Mouse (Mus musculus) forebrain, postnatal 0 days (tissue): ENCODE results near the gene Vps35l. TPM values are rescaled to one million over a fixed set of nuclear protein-coding genes. Genes with fewer than 3 reads are reported as not detected.

Experiments used
- ATAC-seq: fragments of 200-750 bp; cut with Nextera tagmentation; 2 replicates; pipeline ENCODE4 v1.8.0; 2017; ENCODE audit warnings: mild to moderate bottlenecking, moderate library complexity
- DNase-seq: peaks from one replicate; pipeline ENCODE4 v3.0.0-alpha.2; 2015
- H3K27ac ChIP-seq: fragments of 300-500 bp; sonication (generic); 2 replicates; pipeline ENCODE4 v1.5.1; 2014; ENCODE audit warnings: low read depth, mild to moderate bottlenecking, antibody characterized with exemption, low read length, moderate library complexity, mixed read lengths
- H3K27me3 ChIP-seq: fragments of 300-500 bp; sonication (generic); 2 replicates; pipeline ENCODE4 v1.6.1; 2014; ENCODE audit warnings: mild to moderate bottlenecking, low read length, mixed read lengths; ENCODE audit not compliant: insufficient read depth
- H3K36me3 ChIP-seq: fragments of 300-500 bp; sonication (generic); 2 replicates; pipeline ENCODE4 v1.6.1; 2014; ENCODE audit warnings: mild to moderate bottlenecking, moderate library complexity; ENCODE audit not compliant: insufficient read depth
- H3K4me1 ChIP-seq: fragments of 300-500 bp; sonication (generic); 2 replicates; pipeline ENCODE4 v1.6.1; 2014; ENCODE audit warnings: antibody characterized with exemption; ENCODE audit not compliant: insufficient read depth
- H3K4me2 ChIP-seq: fragments of 300-500 bp; sonication (generic); 2 replicates; pipeline ENCODE4 v1.6.1; 2014; ENCODE audit warnings: low read depth, mild to moderate bottlenecking, moderate library complexity
- H3K4me3 ChIP-seq: fragments of 300-500 bp; sonication (generic); 2 replicates; pipeline ENCODE4 v1.5.1; 2014; ENCODE audit warnings: low read depth, low read length, mixed read lengths
- H3K9ac ChIP-seq: fragments of 300-500 bp; sonication (generic); 2 replicates; pipeline ENCODE4 v1.6.1; 2014; ENCODE audit warnings: mild to moderate bottlenecking
- H3K9me3 ChIP-seq: fragments of 300-500 bp; sonication (generic); 2 replicates; pipeline ENCODE4 v1.6.1; 2016; ENCODE audit warnings: low read length
- CTCF ChIP-seq: sonication (generic); IDR thresholded peaks from 2 replicates; pipeline ENCODE4 v1.5.1; 2016; ENCODE audit warnings: antibody characterized with exemption, control low read depth, low read depth
- WGBS: fragments of 180-500 bp; shearing (Covaris S2); extraction: QIAGEN DNeasy Blood & Tissue Kit; methylation state at CpG from one replicate; pipeline ENCODE4 v1.1.7; 2014; 5-methylcytosine and 5-hydroxymethylcytosine counted together
- polyA plus RNA-seq: library from polyadenylated mRNA; unstranded; fragments of >200 nt; fragmentation: Nextera tagmentation; extraction: Ambion mirVana; gene quantifications from 2 replicates; pipeline ENCODE4 v1.2.1, GENCODE M21; 2015
- total RNA-seq: library from RNA; depleted of rRNA; stranded (reverse); fragments of >200 nt; gene quantifications from 2 replicates; pipeline ENCODE4 v1.2.3, GENCODE M21; 2014

Gene Vps35l
- total and polyA plus RNA-seq, 2 experiments from 2014 or later = 89.7 to 94.5 TPM

DNA sequence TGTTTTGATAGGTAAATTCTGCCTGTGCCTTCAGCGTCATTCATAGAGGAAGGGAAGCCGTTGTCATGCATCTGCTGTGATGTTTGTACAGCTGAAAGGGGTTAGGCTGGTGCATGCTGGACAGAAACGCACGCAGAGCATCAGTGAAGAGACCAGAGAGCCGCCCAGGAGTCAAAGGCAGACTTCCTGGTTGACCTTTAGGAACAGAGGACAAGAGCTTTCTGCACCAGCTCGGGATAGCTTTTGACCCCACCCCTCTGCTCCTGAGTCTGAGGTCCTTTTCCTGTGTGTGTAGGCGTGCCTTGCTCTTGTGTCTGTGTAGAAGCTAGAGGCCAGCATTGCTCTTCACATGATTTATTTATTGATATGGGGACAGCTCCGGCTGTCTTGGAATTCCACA, 9.7 kb downstream of the Vps35l start:
- H3K4me2 ChIP-seq = no peak overlapping the region
- no peak for DNase-seq
- no peak overlapping the region for H3K27ac ChIP-seq
- TF ChIP-seq CTCF = no peak
- H3K9ac ChIP-seq = no peak overlapping the region
- no peak for ATAC-seq
- no peaks in the 10 kb centered on the region for H3K4me1 ChIP-seq
- no peaks in the 10 kb centered on the region for H3K9me3 ChIP-seq
- peaks cover 86% of the 10 kb centered on the region for H3K36me3 ChIP-seq
- no peak overlapping the region for H3K4me3 ChIP-seq
- WGBS = 88% methylated on average over 8 of the region's 8 CpGs
- no peaks in the 10 kb centered on the region for H3K27me3 ChIP-seq

DNA sequence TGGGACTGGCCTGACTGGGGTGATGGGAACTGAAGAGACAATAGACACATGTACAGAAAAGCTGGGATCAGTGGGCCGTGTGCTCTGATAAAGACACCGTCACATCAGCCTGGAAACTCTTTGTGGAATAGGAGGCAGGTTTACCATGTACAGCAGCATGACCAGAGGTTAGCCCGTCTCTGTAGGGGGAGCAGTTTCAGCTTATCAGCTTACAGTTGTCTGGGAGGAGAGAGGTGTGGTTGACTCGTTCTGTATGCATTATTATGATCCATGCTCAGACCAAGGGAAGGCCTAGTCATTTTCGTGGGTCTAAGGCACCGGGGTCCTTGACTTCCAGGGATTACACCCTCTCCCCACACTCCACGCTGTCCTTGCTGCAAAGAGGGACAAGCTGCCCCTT, 11.6 kb downstream of the Vps35l start:
- WGBS = 93% methylated on average over 7 of the region's 7 CpGs
- DNase-seq = no peak

DNA sequence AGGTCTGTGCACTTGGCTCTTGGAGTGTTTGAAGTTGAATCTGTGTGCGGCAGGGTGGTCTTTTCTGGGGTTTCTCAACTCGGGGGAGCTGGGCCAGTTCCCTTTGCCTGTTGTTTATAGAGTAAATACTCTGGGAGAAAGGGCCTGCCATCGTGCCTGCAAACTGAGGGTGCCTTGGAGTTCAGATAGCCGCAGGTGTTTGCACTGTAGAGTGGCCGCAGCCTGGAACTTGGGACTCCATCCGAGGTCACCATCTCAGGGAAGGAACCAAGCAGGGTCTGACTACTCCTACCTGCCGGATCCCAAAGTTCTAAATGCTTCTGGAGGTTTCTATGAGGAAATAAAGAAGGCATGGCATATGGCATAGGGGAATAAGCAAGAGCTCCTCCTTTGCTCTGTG, 15.7 kb downstream of the Vps35l start:
- no peaks in the 10 kb centered on the region for H3K4me1 ChIP-seq
- no peak overlapping the region for H3K9ac ChIP-seq
- DNase-seq (no peak), ATAC-seq (no peak)
- peaks cover 79% of the 10 kb centered on the region for H3K36me3 ChIP-seq
- no peaks in the 10 kb centered on the region for H3K27me3 ChIP-seq
- no peak overlapping the region for H3K4me2 ChIP-seq
- TF ChIP-seq CTCF = no peak
- no peak overlapping the region for H3K27ac ChIP-seq
- H3K9me3 ChIP-seq = no peaks in the 10 kb centered on the region
- 83% methylated on average over 7 of the region's 7 CpGs for WGBS
- H3K4me3 ChIP-seq = no peak overlapping the region

More for the DNA sequence above, 11.6 kb downstream of the Vps35l start:
- no peak for ATAC-seq
- no peak for TF ChIP-seq CTCF
- Histone ChIP-seq H3K4me1 (no peaks in the 10 kb centered on the region), H3K27ac (no peak overlapping the region), H3K36me3 (peaks cover 93% of the 10 kb centered on the region), H3K9ac (no peak overlapping the region), H3K4me3 (no peak overlapping the region), H3K27me3 (no peaks in the 10 kb centered on the region), H3K4me2 (no peak overlapping the region), H3K9me3 (no peaks in the 10 kb centered on the region)

DNA sequence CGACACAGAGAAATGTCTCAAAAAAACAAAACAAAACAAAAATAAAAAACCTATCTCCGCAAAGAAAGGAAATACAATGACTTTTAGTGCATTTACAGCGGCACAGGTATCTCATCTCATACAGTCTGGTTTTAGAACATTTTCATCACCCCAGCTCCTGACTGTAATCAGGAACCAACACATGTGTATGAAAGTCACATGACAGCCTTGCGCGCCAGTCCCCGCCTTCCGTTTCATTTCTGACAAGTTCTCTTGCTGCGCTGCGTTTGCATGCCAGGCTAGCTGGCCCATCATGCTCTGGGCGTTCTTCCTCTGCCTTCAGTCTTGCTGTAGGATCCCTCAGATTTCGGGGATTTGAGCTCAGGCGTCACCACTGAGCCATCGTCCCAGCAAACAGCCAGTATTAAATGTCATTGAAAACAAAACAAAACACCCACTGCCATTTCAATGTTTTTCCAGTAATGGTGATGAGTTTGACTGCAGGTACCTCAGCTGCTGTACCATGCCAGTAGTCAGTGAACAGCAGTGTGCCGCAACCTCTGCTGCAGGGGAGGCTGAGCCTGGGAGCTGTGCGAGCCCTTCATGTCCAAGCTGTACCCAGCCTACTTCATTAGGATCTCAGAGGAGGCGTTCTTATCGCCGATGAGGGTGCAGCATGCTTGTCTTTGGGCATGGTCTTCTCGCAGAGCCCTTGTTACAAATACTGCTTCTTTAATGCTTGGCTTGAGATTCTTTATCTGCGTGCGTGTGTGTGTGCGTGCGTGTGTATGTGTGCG, 16.7 kb downstream of the Vps35l start:
- no peaks in the 10 kb centered on the region for H3K27me3 ChIP-seq
- TF ChIP-seq CTCF = no peak
- H3K27ac ChIP-seq = no peak overlapping the region
- WGBS = 93% methylated on average over 24 of the region's 24 CpGs
- no peaks in the 10 kb centered on the region for H3K4me1 ChIP-seq
- no peak overlapping the region for H3K4me3 ChIP-seq
- no peak overlapping the region for H3K9ac ChIP-seq
- peaks cover 79% of the 10 kb centered on the region for H3K36me3 ChIP-seq
- DNase-seq (no peak), ATAC-seq (no peak)
- no peaks in the 10 kb centered on the region for H3K9me3 ChIP-seq
- no peak overlapping the region for H3K4me2 ChIP-seq

DNA sequence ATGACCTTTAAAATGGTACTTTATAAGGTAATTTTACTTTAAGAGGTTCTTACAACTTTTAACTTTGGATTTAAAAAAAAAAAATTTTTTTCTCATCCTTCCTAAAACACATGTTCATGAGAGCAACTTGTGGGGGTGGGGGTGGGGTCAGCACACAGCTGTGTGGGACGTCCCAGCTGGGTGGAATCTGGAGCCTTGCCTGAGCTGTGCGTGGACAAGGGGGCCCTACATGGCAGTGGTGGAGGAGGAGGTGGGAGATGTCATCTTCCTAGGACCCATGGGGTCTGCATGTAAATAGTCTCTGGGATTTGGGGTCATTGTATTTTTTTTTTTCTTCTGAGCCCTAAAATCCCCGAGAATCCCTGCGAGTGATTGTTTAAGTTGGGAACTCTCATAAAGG, 18.3 kb downstream of the Vps35l start:
- Histone ChIP-seq H3K27ac (no peak overlapping the region), H3K4me1 (no peaks in the 10 kb centered on the region), H3K4me3 (no peak overlapping the region), H3K27me3 (no peaks in the 10 kb centered on the region), H3K36me3 (peaks cover 75% of the 10 kb centered on the region), H3K4me2 (no peak overlapping the region), H3K9ac (no peak overlapping the region), H3K9me3 (no peaks in the 10 kb centered on the region)
- no peak for ATAC-seq
- no peak for TF ChIP-seq CTCF
- DNase-seq = no peak
- WGBS = 69% methylated on average over 4 of the region's 4 CpGs

DNA sequence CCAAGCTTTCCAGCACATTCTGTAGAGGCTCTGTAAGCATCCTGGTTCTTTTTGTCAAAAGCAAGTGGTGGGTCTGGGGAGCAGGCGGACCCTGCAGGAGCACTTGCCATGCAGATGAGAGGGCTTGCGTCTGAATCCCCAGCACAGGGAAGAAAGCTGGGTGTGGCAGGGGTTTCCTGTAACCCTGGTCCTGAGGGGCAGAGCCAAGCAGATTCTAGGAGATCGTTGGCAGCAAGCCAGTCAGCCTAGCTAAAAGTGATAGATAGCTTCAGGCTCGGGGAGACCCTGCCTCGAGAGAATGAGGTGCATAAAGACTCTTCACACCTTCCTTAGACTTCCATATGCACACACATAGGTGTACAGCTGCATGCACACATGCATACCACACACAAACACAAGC, 19.3 kb downstream of the Vps35l start:
- Histone ChIP-seq H3K36me3 (peaks cover 78% of the 10 kb centered on the region), H3K9ac (no peak overlapping the region), H3K9me3 (no peaks in the 10 kb centered on the region), H3K4me1 (no peaks in the 10 kb centered on the region), H3K27me3 (no peaks in the 10 kb centered on the region), H3K27ac (no peak overlapping the region), H3K4me3 (no peak overlapping the region), H3K4me2 (no peak overlapping the region)
- no peak for TF ChIP-seq CTCF
- 65% methylated on average over 5 of the region's 5 CpGs for WGBS
- ATAC-seq (no peak), DNase-seq (no peak)

DNA sequence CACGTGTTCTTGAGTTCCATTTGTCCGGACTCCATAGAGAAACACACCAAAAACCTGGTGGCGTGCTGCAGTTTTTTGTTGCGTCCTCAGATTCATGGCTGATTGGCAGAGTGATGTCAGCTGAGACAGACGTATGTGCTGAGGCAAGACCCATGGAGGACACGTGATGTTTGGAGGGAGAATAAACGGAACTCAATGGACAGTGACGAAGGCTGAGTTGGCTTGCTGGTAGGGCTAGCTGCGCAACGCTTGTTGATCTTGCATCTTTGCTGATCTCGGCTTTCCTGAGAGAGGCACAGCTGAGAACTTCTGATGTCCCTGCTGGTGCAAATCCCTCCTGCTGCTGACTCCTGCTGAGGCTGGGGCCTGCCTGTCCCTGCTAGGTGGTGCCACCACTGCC, 23.9 kb downstream of the Vps35l start:
- H3K4me2 ChIP-seq = no peak overlapping the region
- H3K4me1 ChIP-seq = no peaks in the 10 kb centered on the region
- DNase-seq = no peak
- no peak for ATAC-seq
- no peak overlapping the region for H3K27ac ChIP-seq
- H3K27me3 ChIP-seq = no peaks in the 10 kb centered on the region
- no peak overlapping the region for H3K4me3 ChIP-seq
- peaks cover 70% of the 10 kb centered on the region for H3K36me3 ChIP-seq
- 92% methylated on average over 11 of the region's 11 CpGs for WGBS
- no peak for TF ChIP-seq CTCF
- H3K9me3 ChIP-seq = no peaks in the 10 kb centered on the region
- H3K9ac ChIP-seq = no peak overlapping the region
